17 mouse cellular contexts compared by ENCODE assay signal in genomic region chr8:48609684-48610083, GRCm38 (mm10).
DNase-seq lines count a peak whose midpoint lies in the region.
"Had no signal": no experiment of that assay in that cellular context is flagged by ENCODE, and none has a peak within 500 bp of the region (broad histone marks: within the 10 kb centered on the region; RNA-seq: fewer than 3 reads in every experiment).

No protein-coding gene starts in this region.

- intact Hi-C loops in gastrocnemius, postnatal 14 days (cut with DNase I; ENCODE audit: low total_unique reads): no loop called here

- peak; percentile 20 for DNase-seq in gastrocnemius, adult 18-20 months (ENCODE audit: low spot score)
- DNase-seq in gastrocnemius, postnatal 14 days: no peak
- DNase-seq in urinary bladder, postnatal 14 days (ENCODE audit: low spot score): peak; percentile 18
- DNase-seq in urinary bladder, postnatal 4 days (ENCODE audit: low spot score in 2 of 2): no peak
- peak; percentile 27 for DNase-seq in adrenal gland, postnatal 10 days
- DNase-seq in layer of hippocampus, postnatal 14 days (ENCODE audit: low spot score in 2 of 2): no peak
- no peak for DNase-seq in frontal cortex, postnatal 25 days (ENCODE audit: low spot score in 2 of 2)
- DNase-seq: B cell, adult 2 months; cerebellum, adult 18-20 months; cerebellum, postnatal 14 days; kidney, adult 11 months; kidney, postnatal 25 days; lung, embryonic 14.5 days; lung, postnatal 14 days; right cerebral cortex, postnatal 25 days; spleen, adult 18-20 months; thymus, postnatal 25 days had no signal

Comparison
In these comparisons a context has a peak if more than half of its experiments do, and no peak if none do; other contexts are left out.
1. DNase-seq: peak in gastrocnemius, adult 18-20 months (single experiment), urinary bladder, postnatal 14 days (single experiment) and adrenal gland, postnatal 10 days (single experiment); none in gastrocnemius, postnatal 14 days (single experiment), urinary bladder, postnatal 4 days (0 of 2), layer of hippocampus, postnatal 14 days (0 of 2) and frontal cortex, postnatal 25 days (0 of 2).